Mouse (Mus musculus): Measurements from ENCODE around the gene Ctbp2. TPM values are rescaled to one million over a fixed set of nuclear protein-coding genes. Genes with fewer than 3 reads are reported as not detected.

Gene Ctbp2
- total RNA-seq, 2 experiments from 2014 or later = 26.4 to 27.3 TPM

DNA sequence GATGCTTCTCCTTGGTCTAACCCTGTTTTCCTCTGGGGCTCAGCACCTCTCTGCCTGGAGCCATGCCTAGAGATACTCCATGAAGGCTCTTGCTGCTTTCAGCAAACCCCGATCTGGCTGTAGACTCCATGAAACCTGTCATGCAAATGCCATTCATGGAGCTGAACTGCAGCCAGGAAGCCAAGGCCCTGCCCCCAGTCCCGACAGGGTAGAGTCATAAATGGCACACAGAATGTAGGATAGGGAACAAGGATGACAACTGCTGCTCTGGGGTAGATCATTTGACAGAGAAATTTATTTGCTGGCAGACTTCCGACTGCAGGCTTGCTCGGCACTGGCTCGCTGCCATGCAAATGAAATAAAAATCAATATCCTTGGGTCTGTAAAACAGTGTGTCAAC is 113.0 kb downstream of the Ctbp2 start:
- DNase-seq (ENCODE audit: low spot score in 2 of 2) = no peak

DNA sequence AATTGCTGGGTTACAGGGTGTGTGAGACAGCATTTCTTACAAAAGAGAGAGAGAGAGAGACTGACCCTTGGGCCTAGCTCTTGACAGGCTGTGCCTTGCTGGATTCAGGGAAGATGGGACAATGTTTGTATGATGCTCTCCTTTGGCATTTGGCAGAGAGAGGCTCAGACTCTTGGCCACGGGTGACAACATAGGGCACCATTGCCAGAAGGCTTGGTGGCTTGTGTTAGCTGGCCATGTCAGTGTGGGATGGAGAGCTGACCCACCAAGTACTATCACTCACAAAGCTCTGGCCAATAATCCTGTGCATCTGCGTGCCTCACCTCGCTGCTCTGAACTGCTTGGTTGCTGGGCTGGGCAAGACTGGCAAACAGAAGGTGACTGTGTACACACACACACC is 113.7 kb downstream of the Ctbp2 start:
- no peak for DNase-seq (ENCODE audit: low spot score in 2 of 2)

DNA sequence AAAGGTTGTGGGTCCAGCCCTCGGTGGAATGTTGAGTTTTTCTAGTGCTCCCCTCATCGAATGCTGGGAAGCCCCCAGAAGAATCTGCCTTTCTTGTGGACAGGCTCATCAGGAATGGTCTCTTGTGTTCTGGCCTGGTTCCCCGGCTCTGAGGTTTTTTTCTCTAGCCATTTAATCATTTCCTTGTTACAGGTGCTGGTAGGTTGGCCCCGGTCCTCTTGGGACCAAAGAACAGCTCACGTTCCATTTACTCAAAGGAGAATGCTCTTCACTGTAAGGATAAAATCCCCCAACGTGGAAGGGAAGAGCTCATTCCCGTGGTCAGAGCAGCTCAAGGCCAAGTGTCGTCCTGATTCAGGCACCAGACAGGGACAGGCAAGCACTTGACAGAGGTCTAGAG is 114.5 kb downstream of the Ctbp2 start:
- no peak for DNase-seq (ENCODE audit: low spot score in 2 of 2)

DNA sequence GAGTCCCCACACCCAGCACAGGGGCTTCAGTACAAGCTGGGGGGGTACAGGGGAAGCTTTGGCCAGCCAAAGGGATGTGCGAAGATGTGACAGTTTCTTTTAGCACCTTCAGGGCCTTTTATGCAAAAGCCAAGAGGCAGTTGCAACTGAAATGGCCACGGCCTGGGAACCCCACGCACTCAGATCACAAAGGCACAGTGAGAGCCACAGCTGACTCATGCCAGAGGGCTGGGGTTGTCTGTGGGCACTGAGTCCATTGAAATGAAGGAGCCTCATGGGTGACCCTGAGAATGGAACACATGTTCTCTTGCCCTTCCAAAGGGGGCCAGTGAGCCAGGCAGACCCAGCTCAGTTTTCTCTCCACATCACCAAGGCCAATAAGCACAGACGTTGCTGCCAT is 115.5 kb downstream of the Ctbp2 start:
- DNase-seq (ENCODE audit: low spot score in 2 of 2) = no peak

DNA sequence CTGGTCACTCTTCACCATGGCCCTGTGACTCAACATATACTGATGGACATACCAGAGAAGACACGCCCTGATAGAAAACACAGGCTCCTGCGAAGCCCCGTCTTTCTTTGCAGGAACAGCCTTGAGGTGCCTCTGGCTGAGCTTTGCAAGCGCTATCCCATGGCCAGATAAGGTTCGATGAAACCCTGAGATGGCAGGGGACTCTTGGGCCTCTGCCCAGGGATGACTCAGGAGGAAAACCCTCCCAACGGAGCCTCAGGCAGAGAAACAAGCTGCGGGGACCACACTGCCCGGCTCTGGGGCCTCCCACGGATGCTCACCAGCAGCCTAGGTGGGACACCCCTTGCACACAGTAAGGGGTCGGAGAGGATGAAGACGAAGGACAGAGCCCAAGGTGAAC is 116.8 kb downstream of the Ctbp2 start:
- DNase-seq (ENCODE audit: low spot score in 2 of 2) = peak in 1 of 2 experiments; percentile 21

DNA sequence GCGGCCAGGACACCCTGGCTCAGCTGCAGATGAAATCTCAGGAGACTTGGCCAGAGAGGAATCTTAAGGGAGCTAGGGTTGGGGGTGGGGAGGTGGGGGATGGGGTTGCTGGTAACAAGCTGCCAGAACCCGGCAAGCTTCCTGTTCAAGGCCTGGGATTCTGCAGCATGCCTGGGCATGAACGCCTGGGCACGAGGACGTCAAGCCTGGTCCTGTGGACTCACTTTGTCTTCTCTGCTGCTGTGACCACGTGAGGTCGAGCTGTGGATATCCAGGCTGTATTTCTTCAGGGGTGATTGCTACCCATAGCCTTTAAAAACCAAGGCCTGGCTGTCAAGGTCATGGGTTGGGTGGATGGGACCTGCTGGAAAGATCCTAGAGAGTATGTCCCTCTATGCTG is 118.4 kb downstream of the Ctbp2 start:
- DNase-seq (ENCODE audit: low spot score in 2 of 2) = no peak

DNA sequence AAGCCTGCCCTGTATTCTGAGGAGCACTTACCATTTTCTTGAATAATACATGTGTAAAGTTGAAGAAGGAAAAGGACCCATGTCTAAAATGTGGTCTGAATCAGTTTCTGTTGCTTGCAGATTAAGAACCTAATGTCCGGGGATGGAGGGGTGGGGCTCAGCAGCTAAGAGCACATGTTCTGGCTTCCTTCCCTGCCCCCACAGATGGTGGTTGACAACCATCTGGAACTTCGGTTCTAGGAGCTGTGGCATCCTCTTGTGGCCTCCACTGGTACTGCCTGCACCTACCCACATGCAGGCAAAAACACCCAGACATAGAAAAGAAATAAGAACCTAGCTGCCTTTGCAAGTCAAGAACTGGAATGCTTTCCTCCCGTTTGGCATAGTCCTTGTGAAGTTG is 120.7 kb downstream of the Ctbp2 start:
- peak; percentile 89 to 91 for DNase-seq (ENCODE audit: low spot score in 2 of 2)

DNA sequence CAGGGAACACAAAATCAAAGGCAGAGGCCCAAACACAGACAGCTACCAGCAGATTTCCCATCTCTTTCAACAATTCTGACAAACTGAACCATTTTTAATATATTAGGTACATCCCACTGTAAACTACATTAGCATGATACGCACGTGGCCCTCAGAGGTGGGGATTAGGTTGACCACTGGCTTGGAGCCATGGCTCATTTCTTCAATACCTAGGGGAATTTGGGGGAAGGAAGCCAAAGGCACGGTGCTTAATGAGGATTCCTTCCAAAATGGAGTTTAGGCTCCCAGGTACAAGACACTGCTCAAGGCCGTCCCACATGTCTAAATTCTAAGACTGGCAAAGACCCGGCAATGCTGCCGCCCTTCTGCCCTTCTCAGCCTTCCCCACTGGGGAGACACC is 121.9 kb downstream of the Ctbp2 start:
- DNase-seq (ENCODE audit: low spot score in 2 of 2) = no peak

DNA sequence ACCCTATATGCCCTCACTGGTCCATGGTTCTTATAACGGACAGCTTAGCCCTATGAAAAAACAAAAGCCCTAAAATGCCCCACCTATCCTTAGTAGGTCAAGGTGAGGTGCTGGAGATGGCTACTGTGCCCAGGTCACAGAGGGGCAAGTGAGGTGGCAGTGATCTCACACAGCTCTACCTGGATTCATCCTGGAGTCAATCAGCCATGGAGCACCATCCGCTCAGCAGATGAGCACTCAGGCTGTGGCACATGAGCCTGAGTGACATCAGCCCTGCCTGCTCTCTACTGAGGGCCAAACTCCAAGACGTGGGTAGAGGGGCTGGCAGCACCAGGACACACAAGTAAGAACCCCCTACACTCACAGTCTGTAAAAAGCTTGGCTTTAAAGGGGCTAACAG is 122.8 kb downstream of the Ctbp2 start:
- no peak for DNase-seq (ENCODE audit: low spot score in 2 of 2)

DNA sequence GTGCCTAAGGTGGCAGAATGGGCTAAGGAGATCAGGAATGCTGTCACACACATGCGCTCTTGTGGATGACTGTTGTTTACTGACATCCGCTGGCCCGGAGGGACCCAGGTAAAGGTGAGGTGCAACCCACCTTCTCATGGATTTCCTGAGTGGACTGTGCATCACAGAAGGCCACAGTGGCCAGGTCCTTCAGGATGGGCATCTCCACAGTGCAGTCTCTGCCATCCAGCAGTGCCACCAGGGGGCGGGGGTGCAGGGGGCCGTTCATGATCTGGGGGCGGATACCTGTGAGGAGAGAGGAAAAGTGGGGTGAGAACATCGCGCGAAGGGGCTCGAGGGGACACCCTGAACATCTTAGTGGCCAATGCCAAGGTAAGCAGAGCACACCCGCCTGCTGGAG is 125.1 kb downstream of the Ctbp2 start:
- no peak for DNase-seq (ENCODE audit: low spot score in 2 of 2)

DNA sequence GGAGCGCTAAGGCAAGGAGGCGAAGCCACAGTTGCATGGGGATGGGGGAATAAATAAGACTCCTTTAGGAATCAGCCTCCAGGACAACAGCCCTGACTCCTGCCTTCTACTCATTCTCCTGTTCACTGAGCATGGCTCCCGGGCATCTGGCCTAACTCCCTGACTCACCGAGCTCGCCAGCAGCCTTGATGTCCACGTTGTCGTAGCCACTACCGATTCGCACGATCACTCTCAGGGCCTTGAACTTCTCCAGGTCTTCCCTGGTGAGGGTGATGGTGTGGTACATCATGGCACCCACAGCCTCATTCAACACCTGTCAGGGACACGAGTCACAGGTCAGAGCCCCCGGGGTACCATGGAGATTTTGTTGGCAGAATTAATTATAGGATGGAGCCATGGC is 125.5 kb downstream of the Ctbp2 start:
- DNase-seq (ENCODE audit: low spot score in 2 of 2) = no peak

DNA sequence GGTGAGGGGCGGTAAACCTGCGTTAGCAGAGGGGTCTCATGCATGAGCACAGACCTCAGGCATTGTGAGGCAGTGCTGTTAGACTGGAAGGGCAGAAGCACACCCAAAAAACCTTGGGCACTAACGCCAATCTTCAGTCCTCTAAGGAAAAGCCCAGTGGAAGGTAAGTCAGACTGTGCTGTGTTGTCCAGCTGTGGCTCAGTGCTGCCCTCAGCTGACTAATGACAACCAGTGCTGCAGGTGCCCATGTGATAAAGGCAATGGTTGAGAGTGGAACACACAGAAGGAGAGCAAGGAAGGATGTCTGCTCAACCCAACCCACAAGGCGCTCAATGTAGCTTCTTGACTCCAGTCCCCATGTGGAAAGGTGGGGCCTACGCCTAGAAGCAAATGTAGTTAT is 127.8 kb downstream of the Ctbp2 start:
- DNase-seq (ENCODE audit: low spot score in 2 of 2) = peak; percentile 36 to 40

DNA sequence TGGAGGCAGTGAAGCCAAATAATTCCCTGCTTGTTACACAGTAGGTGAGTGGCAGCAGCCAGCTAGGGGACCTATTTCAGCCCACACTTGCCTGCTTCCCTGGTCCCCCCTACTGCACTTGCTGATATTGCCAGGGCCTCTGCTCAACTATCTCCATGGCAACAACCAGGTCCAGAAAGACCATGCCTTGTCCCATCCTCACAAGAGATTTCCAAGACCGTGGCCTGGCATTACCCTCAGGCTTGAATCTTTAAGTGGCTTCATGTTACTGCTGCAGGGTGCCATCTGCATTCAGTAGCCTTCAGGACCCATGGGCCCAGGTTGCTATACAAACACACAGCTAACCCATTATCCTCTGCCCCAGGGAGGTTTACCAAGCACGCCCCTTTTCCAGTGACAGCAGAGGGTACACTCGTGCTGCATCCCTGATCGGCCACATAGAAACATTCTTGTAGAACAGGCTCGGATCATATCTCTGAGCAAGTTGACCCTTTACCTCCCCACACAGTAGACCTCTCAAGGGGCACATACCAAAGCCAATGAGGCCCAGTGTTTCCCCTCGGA is 129.4 kb downstream of the Ctbp2 start:
- no peak for DNase-seq (ENCODE audit: low spot score in 2 of 2)

DNA sequence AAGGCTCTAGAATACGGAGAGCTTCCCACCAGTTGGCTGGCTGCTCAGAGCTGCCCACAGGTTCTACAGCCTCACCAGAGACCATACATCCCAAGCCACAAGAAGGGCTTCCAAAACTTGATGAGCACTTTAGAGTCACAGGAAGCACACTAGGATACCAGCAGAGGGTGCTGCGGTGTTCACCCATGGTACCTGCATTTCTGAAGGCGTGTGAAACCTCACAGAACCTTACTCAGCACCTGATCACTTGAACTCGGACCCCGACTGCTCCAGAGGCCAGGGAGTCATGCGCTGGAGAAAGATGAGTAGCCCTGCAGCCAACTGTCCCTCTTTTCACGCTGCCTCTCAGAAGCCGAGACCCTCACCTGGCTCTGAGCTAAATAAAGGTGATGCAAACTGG is 130.0 kb downstream of the Ctbp2 start:
- DNase-seq (ENCODE audit: low spot score in 2 of 2) = no peak

DNA sequence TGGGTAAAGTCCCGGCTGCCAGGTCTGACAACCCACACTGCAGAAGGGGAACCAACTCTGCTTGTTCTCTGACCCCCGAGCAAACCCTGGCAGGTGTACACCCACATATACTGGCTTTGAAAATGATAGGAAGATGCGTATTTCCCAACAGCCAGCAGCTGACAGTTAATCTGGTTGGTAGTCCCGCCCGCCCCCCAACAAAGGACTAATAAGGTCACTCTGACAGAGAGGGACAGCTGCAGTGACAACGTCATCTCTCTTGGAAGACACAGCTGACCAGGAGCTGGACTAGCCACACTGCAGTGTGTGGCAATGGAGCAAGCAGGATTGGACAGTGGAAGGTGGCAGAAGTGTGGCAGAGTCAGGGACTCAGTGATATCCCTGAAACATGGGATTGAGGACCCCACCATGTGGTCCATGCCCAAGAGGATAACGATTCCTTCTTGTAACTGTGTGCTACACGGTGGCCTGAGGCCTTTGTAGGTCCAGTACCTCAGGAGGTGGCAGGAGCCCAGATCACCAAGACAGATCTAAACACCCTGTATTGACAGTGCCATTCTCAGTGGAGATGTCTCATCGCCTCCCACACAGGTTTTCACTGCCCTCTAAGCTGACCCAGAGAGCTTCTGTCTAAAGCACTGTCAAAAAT is 131.1 kb downstream of the Ctbp2 start:
- DNase-seq (ENCODE audit: low spot score in 2 of 2) = no peak

DNA sequence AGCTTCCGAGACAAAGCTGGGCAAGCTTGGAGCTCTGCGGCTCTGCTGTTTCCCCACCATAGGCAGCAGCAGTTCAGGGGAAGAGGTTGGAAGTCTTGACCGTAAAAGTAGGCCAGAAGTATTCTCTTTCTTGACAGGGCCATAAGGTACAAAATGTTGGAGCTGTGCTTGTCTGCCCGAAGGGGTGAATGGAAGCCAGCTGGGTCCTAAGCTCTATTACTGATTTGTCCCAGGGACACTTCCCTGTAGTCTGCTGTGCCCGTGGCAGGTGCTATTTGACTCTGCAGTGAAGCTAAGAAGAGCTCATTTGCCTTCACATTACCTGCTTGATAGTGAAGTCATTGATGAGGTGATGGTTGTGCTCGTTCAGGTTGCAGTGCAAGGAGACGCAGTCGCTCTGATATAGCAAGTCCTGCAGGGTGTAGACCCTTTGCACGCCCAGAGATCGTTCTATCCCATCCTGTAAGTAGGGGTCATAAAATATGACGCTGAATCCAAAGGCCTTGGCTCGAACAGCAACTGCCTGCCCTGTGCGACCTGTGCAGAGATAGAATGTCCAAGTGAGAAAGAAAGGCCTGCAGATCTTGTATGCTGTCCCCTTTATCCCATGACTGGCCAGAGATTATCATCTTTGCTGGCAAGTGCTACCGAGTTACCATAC is 132.8 kb downstream of the Ctbp2 start:
- peak in 1 of 2 experiments; percentile 0 for DNase-seq (ENCODE audit: low spot score in 2 of 2)

DNA sequence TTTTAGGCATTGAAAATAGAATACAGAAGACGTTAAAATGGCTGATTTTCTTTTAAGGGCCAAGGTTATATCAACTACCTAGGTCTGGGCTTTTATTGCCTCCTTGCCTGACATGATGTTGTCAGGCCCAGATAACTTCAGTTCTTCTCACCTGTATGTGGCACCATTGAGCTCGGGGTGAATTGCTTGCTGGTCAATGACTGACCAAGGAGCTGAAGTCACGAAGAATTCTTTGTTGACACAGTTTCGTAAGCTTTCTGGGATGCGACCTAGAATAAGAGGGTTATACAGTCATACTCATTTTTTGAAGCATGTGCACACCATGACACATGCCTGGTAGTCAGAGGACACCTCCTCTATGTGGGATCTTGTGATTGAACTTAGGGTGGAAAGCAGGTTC is 134.3 kb downstream of the Ctbp2 start:
- no peak for DNase-seq (ENCODE audit: low spot score in 2 of 2)

DNA sequence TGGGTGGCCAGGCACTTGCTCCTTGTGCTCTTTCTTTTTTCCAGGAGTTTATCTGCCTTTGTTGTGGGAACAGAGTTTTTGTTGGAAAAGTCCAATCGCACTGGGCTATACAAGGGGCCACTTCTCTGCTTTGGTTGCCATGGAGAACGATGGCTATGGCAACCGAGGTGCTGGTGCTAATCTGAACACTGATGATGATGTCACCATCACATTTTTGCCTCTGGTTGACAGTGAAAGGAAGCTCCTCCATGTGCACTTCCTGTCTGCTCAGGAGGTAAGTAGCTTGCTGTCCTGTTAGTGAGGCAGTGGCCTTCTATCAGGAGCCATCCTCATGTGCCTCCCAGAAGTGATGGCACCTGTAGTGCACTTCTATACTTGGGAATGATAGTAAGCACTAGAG is 141.5 kb downstream of the Ctbp2 start:
- no peak for DNase-seq (ENCODE audit: low spot score in 2 of 2)

DNA sequence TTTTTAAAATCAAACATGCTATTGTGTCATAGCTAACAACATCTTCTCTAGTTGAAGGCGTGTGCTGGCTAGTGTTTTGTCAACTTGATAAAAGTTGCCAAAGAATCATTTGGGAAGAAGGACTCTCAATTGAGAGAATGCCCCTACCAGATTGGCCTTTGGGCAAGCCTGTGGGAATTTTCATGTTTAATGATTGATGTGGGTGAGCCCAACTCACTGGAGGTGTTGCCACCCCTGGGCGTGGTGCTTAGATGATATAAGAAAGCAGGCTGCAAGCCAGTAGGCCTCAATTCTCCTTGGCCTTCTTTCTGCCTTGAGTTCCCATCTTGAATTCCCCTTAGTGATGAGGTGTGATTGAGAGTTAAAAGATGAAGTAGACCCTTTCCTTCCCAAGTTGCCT is 146.2 kb downstream of the Ctbp2 start:
- no peak for DNase-seq (ENCODE audit: low spot score in 2 of 2)

DNA sequence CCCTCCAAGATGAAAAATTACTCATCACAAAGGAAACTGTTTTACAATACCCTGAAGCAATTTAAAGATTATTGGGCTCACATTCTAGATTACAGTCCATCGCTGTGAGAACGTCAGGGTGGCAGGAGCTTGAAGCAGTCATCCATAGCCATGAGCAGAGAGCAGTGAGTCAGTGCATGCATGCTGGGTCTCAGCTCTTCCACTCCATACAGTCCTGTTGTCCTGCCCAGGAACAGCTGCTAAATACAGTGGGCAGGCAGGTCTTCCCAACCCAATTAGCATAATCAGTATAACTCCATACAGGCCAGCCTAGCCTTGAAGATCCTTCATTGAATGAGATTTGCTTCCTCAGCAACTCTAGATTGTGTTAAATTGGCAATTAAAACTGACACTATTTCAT is 148.1 kb downstream of the Ctbp2 start:
- no peak for DNase-seq (ENCODE audit: low spot score in 2 of 2)

DNA sequence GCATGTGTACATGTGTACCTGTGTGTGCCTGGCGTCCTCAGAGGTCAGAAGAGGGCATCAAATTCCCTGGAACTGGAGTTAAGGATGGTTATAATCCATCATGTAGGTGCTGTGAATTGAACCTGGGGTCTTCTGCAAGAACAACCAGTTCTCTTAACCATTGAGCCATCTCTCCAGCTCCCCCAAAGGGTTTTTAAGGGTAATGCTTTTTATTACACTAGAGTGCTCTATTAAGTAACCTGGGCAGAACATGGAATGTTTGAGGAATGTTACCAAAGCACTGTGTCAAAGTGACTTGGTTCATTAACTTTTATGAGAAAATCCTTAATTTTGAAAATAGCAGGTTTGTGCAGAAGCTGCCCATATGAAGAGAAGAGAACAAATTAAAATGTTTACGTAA is 152.1 kb downstream of the Ctbp2 start:
- no peak for DNase-seq (ENCODE audit: low spot score in 2 of 2)

DNA sequence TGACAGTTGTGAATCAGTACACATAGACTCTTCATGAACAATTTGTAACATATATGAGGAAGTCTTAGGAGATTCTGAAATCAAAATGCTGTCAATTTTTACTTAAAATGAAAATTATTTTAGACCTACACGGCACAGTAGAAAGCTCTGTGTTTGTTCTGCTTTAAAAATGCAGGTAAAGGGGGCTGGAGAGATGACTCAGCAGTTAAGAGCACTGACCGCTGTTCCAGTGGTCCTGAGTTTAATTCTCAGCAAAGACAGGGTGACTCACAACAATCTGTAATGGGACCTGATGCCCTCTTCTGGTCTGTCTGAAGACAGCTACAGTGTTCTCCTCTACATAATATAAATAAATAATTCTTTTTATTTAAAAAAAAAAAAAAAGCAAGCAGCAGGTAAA is 158.4 kb downstream of the Ctbp2 start:
- DNase-seq (ENCODE audit: low spot score in 2 of 2) = no peak

DNA sequence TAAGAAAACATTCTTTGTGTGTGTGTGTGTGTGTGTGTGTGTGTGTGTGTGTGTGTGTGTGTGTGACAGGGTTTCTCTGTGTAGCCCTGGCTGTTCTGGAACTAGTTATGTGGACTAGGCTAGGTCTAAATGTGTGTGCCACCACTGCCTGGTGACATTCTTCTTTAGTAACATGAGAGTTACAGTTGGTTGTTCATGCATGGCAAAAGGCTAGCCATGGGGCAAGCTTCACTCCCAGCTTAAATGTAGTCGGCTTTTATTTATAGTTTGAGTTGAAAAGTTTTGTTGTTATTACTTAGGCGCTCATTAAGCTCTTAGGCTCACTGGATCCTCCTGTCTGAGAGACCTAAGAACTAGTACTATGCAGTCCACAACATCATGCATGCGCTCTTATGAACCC is 159.8 kb downstream of the Ctbp2 start:
- no peak for DNase-seq (ENCODE audit: low spot score in 2 of 2)

Data from left cerebral cortex, adult 18-20 months (tissue).